Mouse (Mus musculus) natural killer cell, adult 2 months (primary cell): ENCODE data around the gene Rapgef6.

ENCODE experiments used
- DNase-seq, 2 experiments: peaks; one replicate each; pipeline ENCODE4 v3.0.0; 2022; ENCODE audit warnings: low spot score in 2 of 2

Gene Rapgef6

GRCm38 (mm10) chr11:54522529-54523430 lies at the start of gene Rapgef6:
Gene Rapgef6, plus strand, starts transcription at chr11:54522847.
- peak; percentile 100 for DNase-seq

- DNase-seq = no peak
These were observed 44.2 kb upstream of the Rapgef6 start for GRCm38 (mm10) chr11:54478414-54478813.

GRCm38 (mm10) chr11:54486041-54486440 lies 36.6 kb upstream of the Rapgef6 start:
- DNase-seq = no peak

- no peak for DNase-seq
These were observed 30.6 kb upstream of the Rapgef6 start for GRCm38 (mm10) chr11:54491946-54492558.

GRCm38 (mm10) chr11:54492559-54492958 lies 30.1 kb upstream of the Rapgef6 start:
- peak in 1 of 2 experiments; percentile 13 for DNase-seq

GRCm38 (mm10) chr11:54499838-54500237 lies 22.8 kb upstream of the Rapgef6 start:
- no peak for DNase-seq

GRCm38 (mm10) chr11:54502546-54503245 lies 20.0 kb upstream of the Rapgef6 start:
- DNase-seq = no peak

- DNase-seq = no peak
These were observed 9.1 kb upstream of the Rapgef6 start for GRCm38 (mm10) chr11:54513584-54513983.

GRCm38 (mm10) chr11:54521927-54522528 lies 619 bp upstream of the Rapgef6 start:
- no peak for DNase-seq

GRCm38 (mm10) chr11:54523431-54524001 lies 869 bp downstream of the Rapgef6 start:
- DNase-seq = no peak

GRCm38 (mm10) chr11:54528002-54528401 lies 5.4 kb downstream of the Rapgef6 start:
- no peak for DNase-seq

GRCm38 (mm10) chr11:54530391-54530790 lies 7.7 kb downstream of the Rapgef6 start:
- no peak for DNase-seq

- no peak for DNase-seq
These were observed 8.3 kb downstream of the Rapgef6 start for GRCm38 (mm10) chr11:54530916-54531315.

- DNase-seq = peak in 1 of 2 experiments; percentile 31
These were observed 11.2 kb downstream of the Rapgef6 start for GRCm38 (mm10) chr11:54533834-54534233.

- peak; percentile 52 to 76 for DNase-seq
These were observed 12.2 kb downstream of the Rapgef6 start for GRCm38 (mm10) chr11:54534871-54535270.

- no peak for DNase-seq
These were observed 16.4 kb downstream of the Rapgef6 start for GRCm38 (mm10) chr11:54539031-54539430.

GRCm38 (mm10) chr11:54539486-54539885 lies 16.8 kb downstream of the Rapgef6 start:
- no peak for DNase-seq

- DNase-seq = no peak
These were observed 17.7 kb downstream of the Rapgef6 start for GRCm38 (mm10) chr11:54540328-54540727.

GRCm38 (mm10) chr11:54542414-54542813 lies 19.8 kb downstream of the Rapgef6 start:
- no peak for DNase-seq

- no peak for DNase-seq
These were observed 32.3 kb downstream of the Rapgef6 start for GRCm38 (mm10) chr11:54554970-54555369.

GRCm38 (mm10) chr11:54562761-54563160 lies 40.1 kb downstream of the Rapgef6 start:
- DNase-seq = peak in 1 of 2 experiments; percentile 39

- no peak for DNase-seq
These were observed 45.3 kb downstream of the Rapgef6 start for GRCm38 (mm10) chr11:54567959-54568358.
